Mouse (Mus musculus) urinary bladder, postnatal 10 days (tissue): ENCODE measurements around the gene Hadha.

ENCODE experiments used
- DNase-seq: peaks from one replicate; pipeline ENCODE4 v3.0.0; 2022; ENCODE audit warnings: low spot score

Hadha gene

GRCm38 (mm10) chr5:30153222-30153621 is 1.7 kb downstream of the Hadha start:
- no peak for DNase-seq

GRCm38 (mm10) chr5:30152413-30152812 is 2.5 kb downstream of the Hadha start:
- DNase-seq, result no peak

- no peak for DNase-seq
Observed at GRCm38 (mm10) chr5:30152007-30152406, 3.0 kb downstream of the Hadha start.

GRCm38 (mm10) chr5:30148133-30148920 is 6.6 kb downstream of the Hadha start:
- no peak for DNase-seq

GRCm38 (mm10) chr5:30146526-30146925 is 8.4 kb downstream of the Hadha start:
- DNase-seq, result no peak

GRCm38 (mm10) chr5:30138193-30138592 is 16.8 kb downstream of the Hadha start:
- no peak for DNase-seq

GRCm38 (mm10) chr5:30137271-30137670 is 17.7 kb downstream of the Hadha start:
- no peak for DNase-seq

GRCm38 (mm10) chr5:30135711-30136231 is 19.2 kb downstream of the Hadha start:
- DNase-seq, result no peak

- no peak for DNase-seq
Observed at GRCm38 (mm10) chr5:30132173-30132572, 22.8 kb downstream of the Hadha start.

GRCm38 (mm10) chr5:30131246-30131645 is 23.7 kb downstream of the Hadha start:
- DNase-seq, result no peak

- no peak for DNase-seq
Observed at GRCm38 (mm10) chr5:30128680-30129079, 26.3 kb downstream of the Hadha start.

GRCm38 (mm10) chr5:30127921-30128597 is 26.9 kb downstream of the Hadha start:
- DNase-seq, result no peak

- no peak for DNase-seq
Observed at GRCm38 (mm10) chr5:30126756-30127155, 28.2 kb downstream of the Hadha start.

- DNase-seq, result no peak
Observed at GRCm38 (mm10) chr5:30125587-30125986, 29.4 kb downstream of the Hadha start.

GRCm38 (mm10) chr5:30122481-30122880 is 32.5 kb downstream of the Hadha start:
- no peak for DNase-seq

GRCm38 (mm10) chr5:30120106-30120505 is 34.9 kb downstream of the Hadha start:
- DNase-seq, result no peak

GRCm38 (mm10) chr5:30119163-30119562 is 35.8 kb downstream of the Hadha start:
- no peak for DNase-seq

GRCm38 (mm10) chr5:30118018-30118417 is 36.9 kb downstream of the Hadha start:
- DNase-seq, result no peak

- DNase-seq, result no peak
Observed at GRCm38 (mm10) chr5:30115718-30116117, 39.2 kb downstream of the Hadha start.

GRCm38 (mm10) chr5:30114761-30115140 is 40.2 kb downstream of the Hadha start:
- no peak for DNase-seq

GRCm38 (mm10) chr5:30113881-30114760 is 40.8 kb downstream of the Hadha start:
- DNase-seq, result no peak

GRCm38 (mm10) chr5:30112533-30113068 is 42.4 kb downstream of the Hadha start:
- no peak for DNase-seq
